Mouse (Mus musculus) erythroblast, embryonic 14.5 days (primary cell): ENCODE measurements around the gene Dysf.

Source experiments
- GATA1 ChIP-seq: IDR thresholded peaks from 2 replicates; pipeline ENCODE4 v1.6.1; 2012; ENCODE audit warnings: low read length, inconsistent platforms, mixed read lengths
- TAL1 ChIP-seq: IDR thresholded peaks from 3 replicates; pipeline ENCODE4 v1.6.1; 2012; ENCODE audit warnings: low read length, inconsistent platforms, mixed read lengths

DNA sequence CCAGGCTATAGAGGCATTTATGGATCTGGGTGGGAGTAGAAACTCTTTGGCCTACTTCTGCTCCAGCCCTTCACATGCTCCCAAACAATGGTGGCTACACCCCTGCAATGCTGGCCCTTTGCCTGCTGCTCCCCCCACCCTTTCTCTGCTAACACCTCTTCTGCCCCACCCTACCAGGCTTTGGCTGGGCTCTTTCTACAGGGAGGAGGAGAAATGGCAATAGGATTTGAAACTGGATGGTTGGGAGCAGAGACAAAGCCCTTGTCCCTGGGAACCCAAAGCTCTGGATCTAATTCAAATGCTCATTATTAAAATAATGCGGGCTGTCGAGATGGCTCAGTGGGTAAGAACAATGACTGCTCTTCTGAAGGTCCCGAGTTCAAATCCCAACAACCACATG lies 72.2 kb downstream of the Dysf start:
- TF ChIP-seq GATA1: no peak
- no peak for TF ChIP-seq TAL1
